Mouse (Mus musculus): ENCODE measurements around the gene Trpv1.

Gene Trpv1

GRCm38 (mm10) chr11:73233992-73234391, at the start of gene Trpv1:
Gene Trpv1 (plus strand): TSS chr11:73234292.
- no peak for DNase-seq

DNA sequence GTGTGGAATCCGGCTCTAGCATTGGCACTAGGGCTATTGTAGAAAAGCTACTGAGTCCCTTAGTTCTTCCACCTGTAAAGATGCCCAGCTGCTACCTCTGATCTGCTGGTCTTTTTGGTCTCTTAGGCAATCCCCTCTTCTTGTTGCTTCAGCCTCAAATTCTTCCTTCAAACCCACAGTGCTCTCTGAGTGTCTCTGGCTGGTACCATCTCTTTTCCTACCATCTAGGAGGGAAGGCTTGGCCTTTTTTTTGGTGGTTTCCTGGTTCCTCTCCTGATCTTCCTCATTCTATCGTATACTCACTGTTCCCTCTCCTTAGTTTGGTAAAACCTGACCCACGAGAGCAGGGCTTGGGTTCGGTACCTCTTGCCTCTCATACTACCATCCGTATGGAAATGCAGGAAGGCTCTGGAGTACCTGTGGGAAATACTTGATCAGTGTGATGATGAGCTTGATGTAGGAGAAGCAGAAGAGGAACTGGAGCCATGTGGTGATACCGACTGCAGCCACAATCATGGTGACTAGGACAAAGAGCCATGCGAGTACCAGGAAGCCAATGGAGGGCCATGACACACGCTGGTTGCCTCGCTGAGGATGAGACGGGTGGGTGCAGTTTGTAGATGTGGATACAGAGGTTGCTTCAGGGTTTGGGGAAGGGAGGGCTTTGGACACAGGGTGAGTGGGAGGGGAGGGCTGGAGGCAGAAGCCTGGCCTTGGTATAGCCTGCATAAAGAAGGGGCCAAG, 48.0 kb upstream of the Trpv1 start:
- no peak for DNase-seq

DNA sequence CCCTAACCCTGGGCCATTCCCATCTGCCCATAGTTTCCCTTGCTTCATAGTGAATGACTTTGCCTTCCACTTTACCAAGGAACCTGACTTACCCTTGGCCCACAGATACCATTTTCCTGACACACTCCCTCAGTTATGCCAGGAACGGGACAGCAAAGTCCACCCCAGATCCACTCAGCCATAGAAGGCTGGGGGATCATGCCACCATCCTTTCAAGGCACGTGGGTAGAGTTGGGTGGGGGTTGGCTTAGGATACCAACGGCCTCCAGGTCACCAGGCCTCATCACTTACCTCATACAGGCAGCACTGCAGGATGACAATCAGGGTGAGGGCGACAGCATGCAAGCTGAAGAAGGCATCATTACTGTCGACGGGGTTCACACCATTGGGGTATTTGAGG, 46.9 kb upstream of the Trpv1 start:
- DNase-seq = no peak

GRCm38 (mm10) chr11:73193047-73193446, 41.0 kb upstream of the Trpv1 start:
- no peak for DNase-seq

DNA sequence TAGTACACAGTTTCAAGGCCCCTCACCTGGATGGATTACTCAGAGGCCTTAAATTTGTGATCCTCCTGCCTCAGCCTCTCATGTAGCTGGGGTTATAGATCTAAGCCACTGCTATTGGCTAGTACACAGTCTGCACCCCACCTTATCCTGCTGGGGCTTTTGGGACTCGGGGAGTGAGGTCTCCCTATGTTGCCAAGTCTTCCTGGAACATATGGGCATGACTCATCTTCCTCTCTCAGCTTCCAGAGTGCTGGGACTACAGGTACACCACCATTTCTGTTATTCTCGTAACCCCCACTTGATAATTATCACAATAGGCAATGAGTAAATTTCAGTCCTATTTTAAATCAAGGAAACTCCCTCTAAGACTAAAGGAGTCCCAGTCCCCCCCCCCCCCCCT, 39.6 kb upstream of the Trpv1 start:
- DNase-seq = no peak

- DNase-seq = no peak
Observed at GRCm38 (mm10) chr11:73198190-73198589, 35.9 kb upstream of the Trpv1 start.

DNA sequence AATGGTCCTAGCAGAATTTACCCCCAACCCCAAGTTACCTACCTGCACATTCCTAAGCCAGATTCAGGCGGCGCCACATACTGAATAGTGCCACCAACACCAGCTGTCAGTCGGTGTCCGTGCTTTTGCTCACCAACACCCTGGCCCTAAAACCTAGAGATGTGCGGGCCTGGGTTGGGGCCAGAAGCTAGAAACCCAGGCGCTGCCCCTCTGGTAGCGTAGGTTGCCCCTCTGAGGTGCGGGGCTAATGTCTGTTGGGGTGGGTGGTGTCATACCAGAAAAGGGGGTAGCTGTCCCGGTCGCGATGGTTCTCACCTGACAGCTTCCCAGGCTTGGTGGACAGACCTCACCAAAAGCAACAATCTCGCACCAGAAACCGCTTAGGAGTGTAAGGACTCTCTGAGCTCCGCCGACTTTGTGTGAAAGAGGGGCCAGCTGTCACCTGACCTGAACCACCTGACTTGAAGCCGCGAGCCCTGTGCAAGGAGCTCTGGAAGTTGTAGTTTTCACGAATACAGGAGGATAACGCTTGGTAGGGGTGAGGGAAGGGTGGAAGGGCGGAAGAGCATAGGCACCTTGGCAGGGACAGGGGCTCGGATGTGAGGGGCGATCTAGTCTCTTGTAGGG, 35.4 kb upstream of the Trpv1 start, which contains the start of gene Ctns:
TSS of gene Ctns (minus strand) at position 440 of the 627 bp plus-strand sequence.
- peak; percentile 94 for DNase-seq

- DNase-seq = peak; percentile 97
Observed at GRCm38 (mm10) chr11:73199230-73199712, 34.8 kb upstream of the Trpv1 start, which contains the start of gene Shpk. Gene Shpk (plus strand): TSS chr11:73199460.

GRCm38 (mm10) chr11:73199879-73200278, 34.2 kb upstream of the Trpv1 start:
- no peak for DNase-seq

- DNase-seq = no peak
Observed at GRCm38 (mm10) chr11:73201021-73201420, 33.1 kb upstream of the Trpv1 start.

DNA sequence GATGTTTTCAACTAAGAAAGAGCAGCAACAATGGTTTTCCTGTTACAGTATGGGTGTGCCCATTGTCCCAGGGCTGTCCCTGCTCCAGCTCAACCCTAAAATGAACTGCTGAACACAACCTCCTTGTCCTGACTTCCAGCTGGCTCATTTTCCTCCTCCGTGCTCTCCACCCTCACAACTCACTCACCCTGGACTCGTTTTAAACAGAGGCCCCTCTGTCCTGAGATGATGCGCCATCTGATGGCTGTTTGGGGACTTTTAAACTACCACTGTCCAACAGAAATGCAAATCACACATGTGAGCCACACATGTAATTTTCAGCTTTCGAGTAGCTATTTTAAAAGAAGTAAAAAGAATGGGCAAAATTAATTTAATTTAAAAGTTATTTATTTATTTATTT, 32.5 kb upstream of the Trpv1 start:
- DNase-seq = peak; percentile 54

DNA sequence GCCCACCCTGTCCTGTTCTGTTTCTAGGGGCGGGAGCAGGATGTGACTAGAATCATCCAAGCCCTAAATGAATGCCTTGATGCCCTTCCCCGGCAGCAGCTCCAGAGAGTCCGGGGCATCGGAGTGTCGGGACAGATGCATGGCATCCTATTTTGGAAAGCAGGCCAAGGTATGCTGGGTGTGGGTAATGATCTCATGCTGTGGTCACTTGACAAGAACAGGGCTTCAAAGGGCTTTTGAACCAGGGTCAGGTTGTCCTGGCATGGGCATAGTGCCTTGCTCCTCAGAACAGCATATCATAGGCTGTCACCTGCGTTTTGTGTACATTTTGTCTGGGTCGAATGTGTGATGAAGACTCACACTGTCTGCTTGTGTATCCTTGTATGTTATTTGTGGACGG, 30.2 kb upstream of the Trpv1 start:
- no peak for DNase-seq

GRCm38 (mm10) chr11:73205194-73205593, 28.9 kb upstream of the Trpv1 start:
- DNase-seq = no peak

DNA sequence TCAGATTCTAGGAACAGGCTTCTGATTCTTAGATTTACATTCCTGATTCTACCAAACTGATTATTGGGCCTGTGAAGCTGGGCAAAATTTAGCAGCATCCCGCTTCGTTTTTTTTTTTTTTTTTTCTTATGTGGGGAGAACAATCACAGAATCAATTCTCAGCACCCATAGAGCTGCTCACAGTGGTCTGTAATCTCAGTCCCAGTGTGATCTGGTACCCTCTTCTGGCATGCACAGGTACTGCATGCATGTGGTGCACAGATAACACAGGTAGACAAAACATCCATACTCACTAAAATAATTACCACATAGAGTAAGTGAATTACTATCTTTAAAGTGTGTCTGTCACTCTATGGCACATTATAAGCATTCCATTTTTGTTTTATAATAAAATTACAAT, 26.5 kb upstream of the Trpv1 start:
- no peak for DNase-seq

DNA sequence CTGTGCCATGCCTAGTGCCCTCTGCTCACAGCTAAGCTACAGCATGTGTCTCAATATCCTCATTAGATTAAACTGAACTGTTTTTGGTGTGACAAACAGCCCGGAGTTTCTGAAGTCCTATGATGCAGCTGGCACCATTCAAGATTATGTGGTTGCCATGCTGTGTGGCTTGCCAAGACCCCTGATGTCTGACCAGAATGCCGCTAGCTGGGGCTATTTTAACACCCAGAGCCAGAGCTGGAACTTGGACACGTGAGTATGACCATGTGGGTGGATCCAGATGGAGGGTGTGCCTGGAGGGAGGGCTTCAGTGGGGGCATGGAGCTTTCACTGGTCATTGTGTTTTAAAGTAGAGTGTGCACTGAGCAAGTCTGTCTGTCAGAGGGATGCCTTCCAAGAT, 20.1 kb upstream of the Trpv1 start:
- no peak for DNase-seq

GRCm38 (mm10) chr11:73219671-73220070, 14.4 kb upstream of the Trpv1 start:
- no peak for DNase-seq

DNA sequence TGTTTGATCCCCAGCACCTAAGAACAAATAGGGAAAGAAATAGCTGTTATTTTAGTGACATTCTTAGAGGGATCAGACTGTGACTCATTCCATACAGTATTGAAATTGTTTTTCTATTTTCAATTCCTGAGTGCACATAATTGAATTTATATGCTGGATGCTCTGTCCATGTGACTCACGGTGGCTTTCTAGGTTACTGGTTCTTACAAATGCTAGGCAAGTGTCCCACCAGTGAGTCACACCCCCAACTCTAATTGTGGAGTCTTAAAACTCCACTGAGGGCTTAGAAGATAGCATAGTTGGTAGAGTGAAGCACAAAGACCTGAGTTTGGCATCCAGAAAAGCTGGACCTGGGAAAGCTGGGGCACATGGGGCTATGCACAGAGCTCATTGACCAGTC, 13.4 kb upstream of the Trpv1 start:
- no peak for DNase-seq

- no peak for DNase-seq
Observed at GRCm38 (mm10) chr11:73222846-73223245, 11.2 kb upstream of the Trpv1 start.

GRCm38 (mm10) chr11:73223966-73224365, 10.1 kb upstream of the Trpv1 start:
- DNase-seq = no peak

GRCm38 (mm10) chr11:73225856-73226255, 8.2 kb upstream of the Trpv1 start:
- no peak for DNase-seq

GRCm38 (mm10) chr11:73228881-73229280, 5.2 kb upstream of the Trpv1 start:
- no peak for DNase-seq

DNA sequence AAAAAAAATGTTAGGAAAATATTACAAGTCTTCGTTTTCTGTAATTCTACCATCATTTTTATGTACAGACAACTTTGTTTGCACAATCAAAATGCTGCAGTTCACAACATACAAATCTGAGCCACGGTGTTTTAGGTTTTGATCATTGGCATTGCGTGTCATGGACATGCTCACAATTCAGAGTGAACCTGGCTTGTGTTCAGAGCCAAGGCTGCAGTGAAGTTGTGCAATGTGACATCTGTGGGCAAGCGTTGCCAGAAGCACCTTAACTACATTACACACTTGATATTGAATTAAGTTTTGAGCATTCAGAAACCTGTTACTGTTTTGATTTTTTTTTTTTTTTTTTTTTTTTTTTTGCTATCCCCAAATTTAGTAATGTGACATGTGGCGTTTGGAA, 4.0 kb upstream of the Trpv1 start:
- DNase-seq = no peak

GRCm38 (mm10) chr11:73232513-73232912, 1.6 kb upstream of the Trpv1 start:
- no peak for DNase-seq

DNA sequence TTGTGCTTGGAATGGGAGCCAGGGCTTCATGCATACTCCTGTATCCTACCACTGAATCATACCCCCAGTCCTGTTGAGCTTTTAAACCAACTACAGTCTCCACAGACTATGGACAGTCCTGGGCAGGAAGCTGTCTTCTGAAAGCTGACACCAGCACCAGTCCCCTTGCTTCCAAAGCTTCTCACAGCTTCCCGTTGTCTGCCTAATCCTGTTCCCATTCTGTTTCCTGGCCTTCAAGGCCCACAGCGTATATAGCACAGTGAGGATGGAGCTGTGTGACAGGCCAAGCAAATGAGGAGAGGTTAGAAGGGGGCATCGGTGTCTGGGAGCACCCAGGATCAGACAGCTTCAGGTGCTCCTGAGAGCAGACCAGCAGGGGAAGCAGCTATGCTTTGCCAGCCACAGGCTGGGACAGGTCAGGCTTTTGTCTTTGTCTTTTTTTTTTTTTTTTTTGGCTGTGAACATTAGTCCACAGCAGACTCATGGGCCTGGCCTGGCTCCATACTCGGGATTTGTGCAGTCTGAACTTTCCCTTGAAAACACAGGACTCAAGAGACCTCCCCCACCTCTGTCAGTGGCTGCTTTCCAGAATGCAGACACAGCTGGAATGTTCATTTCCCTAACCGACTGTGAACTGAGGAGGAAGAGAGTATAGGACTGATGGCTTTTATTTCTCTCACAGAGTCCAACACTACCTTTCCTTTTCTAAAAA, 2.1 kb downstream of the Trpv1 start:
- DNase-seq = no peak

Data from retina, postnatal 1 day (tissue).